Mouse (Mus musculus): ENCODE results near the gene Shank2.

Gene Shank2

DNA sequence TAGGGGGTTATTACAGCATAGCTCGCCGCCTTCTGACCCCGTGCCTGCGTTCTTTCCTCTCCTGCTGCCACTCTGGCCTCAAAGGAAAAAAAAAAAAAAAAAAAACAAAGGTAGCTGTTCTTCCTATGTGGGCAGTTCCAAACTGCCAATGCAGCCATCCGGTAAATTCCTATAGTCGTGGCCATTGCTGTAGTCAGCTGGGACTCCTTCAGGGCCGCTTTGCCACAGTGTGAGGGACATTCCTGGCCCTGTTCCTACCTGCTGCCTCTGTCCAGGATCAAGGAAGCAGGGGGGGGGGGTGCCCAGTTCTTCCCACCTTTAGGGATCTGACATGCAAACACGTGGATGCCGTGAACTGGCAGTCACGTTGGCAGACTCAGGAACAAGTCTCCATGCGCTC is 29.1 kb downstream of the Shank2 start:
- DNase-seq (ENCODE audit: low spot score in 2 of 2) = no peak

DNA sequence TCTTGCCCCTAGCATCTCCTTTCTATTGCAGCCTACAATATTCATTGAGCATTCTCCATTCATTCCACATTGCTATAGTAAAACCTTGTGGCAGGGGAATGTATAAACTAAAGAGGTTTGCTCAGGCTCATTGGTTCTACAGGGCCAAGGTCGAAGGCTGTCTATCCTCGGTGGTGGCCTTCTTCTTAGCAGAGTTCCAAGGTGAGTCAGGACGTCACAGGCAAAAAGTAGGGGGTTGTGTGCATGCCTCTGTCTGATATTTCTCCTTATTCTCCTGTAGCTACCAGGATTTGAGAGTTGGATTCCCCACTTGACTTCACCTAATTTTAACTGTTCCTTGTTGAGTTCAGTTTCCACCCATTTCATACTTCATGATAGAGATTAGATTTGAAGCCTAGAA is 29.9 kb downstream of the Shank2 start:
- DNase-seq (ENCODE audit: low spot score in 2 of 2) = no peak

DNA sequence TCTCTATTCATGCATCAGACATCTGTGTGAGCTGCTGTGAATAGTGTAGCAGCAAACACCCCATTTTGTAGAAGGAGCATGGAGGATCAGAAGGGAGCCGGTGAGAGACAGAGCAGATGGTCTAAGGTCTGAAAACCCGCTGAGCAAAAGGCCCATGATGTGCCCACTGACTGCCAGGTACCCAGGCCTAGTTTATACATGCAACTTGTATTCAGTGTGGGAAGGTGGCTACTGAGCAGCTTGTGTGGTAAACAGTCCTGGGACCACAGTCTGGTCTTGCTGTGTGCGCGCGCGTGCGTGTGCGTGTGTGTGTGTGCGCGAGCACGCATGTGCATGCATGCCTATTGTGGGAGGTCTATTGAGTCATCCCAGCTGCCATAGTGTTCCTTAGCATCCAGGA is 35.8 kb downstream of the Shank2 start:
- DNase-seq (ENCODE audit: low spot score in 2 of 2) = no peak

GRCm38 (mm10) chr7:144037966-144038669 is 36.4 kb downstream of the Shank2 start:
- DNase-seq (ENCODE audit: low spot score in 2 of 2) = no peak

DNA sequence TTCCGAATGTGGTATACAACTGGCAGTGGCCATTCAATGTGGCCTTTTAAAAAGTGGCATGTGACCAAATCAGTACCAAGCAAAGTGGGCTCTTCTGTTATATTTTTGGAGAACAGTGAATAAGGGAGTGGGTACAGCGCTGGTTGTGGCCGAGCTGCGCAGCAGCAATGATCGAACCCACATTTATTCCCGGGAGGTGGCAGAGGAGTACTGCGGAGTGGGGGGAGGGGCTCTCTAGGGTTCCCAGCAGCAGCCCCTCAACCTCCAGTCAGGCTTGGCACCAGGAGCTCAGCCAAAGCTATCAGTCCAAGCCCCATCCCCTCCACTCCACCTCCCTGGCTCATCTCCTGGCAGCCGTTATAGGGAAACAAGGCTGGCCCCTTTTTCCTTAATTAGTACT is 37.0 kb downstream of the Shank2 start:
- no peak for DNase-seq (ENCODE audit: low spot score in 2 of 2)

DNA sequence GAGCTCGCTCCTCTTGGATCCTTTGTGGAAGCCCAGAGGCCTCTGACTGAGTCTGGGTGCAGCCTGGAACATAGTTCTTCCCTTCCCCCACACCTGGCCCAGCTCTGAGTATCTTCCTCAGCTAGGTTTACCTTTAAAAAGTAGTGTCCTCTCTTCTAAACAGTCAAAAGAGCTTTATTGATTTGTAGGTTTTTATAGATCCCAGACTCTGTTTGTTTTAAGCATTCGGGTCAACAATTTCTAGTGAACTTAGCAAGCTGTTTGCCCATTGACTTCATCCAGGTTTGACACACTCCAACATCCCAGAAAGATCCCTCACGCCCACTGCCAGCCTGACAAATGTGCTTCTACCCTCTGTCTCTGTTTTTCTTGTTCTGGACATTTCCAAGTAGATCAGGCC is 38.6 kb downstream of the Shank2 start:
- no peak for DNase-seq (ENCODE audit: low spot score in 2 of 2)

GRCm38 (mm10) chr7:144052076-144052475 is 50.3 kb downstream of the Shank2 start:
- no peak for DNase-seq (ENCODE audit: low spot score in 2 of 2)

- DNase-seq (ENCODE audit: low spot score in 2 of 2) = no peak
Observed at GRCm38 (mm10) chr7:144055188-144055587, 53.5 kb downstream of the Shank2 start.

GRCm38 (mm10) chr7:144055702-144056531 is 54.2 kb downstream of the Shank2 start:
- no peak for DNase-seq (ENCODE audit: low spot score in 2 of 2)

DNA sequence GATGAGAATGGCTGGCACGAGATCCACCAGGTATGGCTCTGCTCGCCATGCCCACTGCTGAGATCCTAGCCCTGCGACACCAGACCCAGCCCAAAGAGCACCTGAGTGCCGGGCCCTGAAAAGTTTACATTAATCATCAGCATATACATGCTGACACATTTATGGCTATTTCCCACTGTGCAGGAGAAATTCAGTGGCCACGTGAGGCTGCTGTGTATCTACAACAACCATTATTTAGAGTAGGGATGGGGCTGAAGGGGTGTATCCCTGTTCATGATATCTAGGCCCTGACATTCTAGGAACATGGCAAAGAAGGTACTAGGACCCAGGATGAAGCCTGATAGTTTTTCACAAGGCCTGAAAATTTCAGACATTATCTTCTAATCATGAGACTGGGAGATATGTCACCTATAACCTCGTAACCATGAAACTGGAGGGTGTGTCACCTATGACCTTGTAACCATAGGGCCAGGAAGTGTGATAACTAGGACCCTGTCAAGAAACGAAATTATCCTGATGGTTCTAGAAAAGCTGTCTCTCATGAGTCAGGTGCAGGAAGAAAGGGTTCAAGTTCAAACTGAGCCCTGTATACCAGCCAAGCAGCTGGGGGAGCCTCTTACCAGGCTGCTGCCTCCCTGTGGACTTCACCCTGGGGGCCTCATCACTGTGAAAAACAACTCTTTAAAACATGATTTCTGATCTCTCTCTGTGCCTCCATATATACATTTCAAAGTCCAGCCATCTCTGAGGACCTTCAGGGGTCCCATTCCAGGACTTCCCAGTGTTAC is 68.6 kb downstream of the Shank2 start:
- DNase-seq (ENCODE audit: low spot score in 2 of 2) = no peak

DNA sequence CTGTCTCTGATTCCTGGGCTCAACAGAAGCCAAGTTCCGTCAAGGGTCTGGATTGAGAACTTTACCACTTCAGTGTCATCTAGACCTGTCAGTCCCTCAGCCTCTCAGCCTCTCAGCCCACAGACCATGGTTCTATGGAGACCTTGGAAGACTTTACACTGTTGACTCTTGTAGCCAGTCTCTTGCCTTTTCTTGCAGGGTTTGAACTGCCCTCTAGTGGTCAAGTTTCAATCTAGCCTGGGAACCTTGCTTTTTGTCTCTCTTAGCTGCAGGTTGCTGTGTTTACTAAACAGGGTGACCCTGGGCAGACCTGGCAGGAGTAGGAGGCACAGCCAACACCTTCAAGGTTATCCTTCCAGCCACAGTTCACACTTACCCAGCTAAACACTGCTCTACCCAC is 70.5 kb downstream of the Shank2 start:
- DNase-seq (ENCODE audit: low spot score in 2 of 2) = no peak

DNA sequence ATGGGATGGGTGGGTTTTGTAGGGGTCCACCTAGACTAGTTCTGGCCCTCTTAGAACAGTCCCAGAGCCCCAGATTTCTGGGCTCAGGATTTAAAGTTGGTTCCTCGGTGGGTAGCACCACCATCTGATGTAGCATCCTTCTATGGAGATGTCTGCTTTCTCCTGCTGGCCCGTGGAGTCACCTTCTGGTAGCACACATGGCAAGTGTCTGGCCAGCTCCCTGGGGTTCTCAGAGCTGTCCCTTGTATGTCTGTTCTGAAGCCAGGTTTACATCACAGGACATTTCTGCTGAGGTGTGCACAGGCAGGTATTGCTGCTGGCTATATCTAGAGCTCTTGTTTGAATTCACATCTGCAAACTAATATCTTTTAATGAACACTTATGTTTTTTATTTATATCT is 71.1 kb downstream of the Shank2 start:
- no peak for DNase-seq (ENCODE audit: low spot score in 2 of 2)

DNA sequence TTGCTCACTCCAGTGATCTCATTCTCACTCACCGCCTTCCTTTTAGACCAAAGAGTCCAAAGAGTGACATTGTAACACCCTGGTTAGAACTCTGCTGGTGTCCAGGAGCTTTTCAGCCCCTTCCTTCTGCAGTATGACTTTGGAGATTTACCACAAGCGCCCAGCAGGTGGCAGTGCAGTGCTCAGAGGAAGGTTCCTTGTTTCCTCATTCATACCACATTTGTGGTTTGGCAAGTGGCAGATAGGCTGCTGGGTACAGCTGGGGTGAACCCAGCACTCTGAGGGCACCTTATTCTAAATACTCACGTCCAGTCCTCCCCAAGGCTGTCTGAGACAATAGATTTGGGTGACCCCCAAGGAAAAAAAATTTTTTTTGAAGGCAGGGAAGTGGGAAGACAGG is 73.0 kb downstream of the Shank2 start:
- peak in 1 of 2 experiments; percentile 13 for DNase-seq (ENCODE audit: low spot score in 2 of 2)

- DNase-seq (ENCODE audit: low spot score in 2 of 2) = no peak
Observed at GRCm38 (mm10) chr7:144078661-144079060, 76.9 kb downstream of the Shank2 start.

- no peak for DNase-seq (ENCODE audit: low spot score in 2 of 2)
Observed at GRCm38 (mm10) chr7:144079861-144080260, 78.1 kb downstream of the Shank2 start.

- DNase-seq (ENCODE audit: low spot score in 2 of 2) = no peak
Observed at GRCm38 (mm10) chr7:144081448-144081847, 79.7 kb downstream of the Shank2 start.

GRCm38 (mm10) chr7:144081963-144082362 is 80.2 kb downstream of the Shank2 start:
- no peak for DNase-seq (ENCODE audit: low spot score in 2 of 2)

DNA sequence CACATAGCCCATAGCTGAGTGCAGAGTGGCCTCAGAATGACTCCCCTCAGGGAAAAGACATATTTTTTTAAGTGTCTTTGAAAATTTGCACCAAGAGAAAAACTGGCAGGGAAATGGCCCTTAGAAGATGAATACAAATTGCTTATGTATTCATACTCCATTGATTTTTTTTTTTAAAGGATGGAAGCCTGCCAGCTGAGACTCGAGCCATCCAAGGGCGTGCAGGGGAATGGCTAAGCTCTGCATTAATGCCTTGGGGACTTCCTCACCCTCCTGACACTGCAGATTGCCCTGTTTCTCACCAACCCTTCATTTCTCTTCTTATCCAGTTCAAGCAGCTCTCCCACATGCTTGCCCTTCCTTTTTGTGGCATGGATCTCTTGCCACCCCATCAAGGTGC is 85.5 kb downstream of the Shank2 start:
- no peak for DNase-seq (ENCODE audit: low spot score in 2 of 2)

- no peak for DNase-seq (ENCODE audit: low spot score in 2 of 2)
Observed at GRCm38 (mm10) chr7:144094132-144094531, 92.4 kb downstream of the Shank2 start.

DNA sequence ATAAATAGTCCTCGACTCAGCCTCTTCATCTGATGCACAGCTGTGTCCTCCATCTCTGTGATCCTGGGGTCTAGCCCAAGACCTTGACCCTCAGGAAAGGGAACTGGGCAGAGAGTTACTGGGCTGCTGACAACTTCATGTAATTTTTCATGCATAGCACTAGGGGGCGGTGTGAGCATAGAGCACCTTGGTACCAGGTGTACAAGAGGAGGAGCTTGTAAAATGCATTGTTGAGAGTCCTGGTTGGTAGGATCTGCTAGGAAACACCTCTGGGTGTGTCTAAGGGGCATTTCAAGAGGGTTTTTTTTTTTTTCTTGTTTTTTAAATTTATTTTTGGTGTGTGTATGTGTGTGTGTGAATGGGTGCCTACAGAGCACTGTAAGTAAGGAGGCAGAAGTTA is 95.6 kb downstream of the Shank2 start:
- DNase-seq (ENCODE audit: low spot score in 2 of 2) = no peak

DNA sequence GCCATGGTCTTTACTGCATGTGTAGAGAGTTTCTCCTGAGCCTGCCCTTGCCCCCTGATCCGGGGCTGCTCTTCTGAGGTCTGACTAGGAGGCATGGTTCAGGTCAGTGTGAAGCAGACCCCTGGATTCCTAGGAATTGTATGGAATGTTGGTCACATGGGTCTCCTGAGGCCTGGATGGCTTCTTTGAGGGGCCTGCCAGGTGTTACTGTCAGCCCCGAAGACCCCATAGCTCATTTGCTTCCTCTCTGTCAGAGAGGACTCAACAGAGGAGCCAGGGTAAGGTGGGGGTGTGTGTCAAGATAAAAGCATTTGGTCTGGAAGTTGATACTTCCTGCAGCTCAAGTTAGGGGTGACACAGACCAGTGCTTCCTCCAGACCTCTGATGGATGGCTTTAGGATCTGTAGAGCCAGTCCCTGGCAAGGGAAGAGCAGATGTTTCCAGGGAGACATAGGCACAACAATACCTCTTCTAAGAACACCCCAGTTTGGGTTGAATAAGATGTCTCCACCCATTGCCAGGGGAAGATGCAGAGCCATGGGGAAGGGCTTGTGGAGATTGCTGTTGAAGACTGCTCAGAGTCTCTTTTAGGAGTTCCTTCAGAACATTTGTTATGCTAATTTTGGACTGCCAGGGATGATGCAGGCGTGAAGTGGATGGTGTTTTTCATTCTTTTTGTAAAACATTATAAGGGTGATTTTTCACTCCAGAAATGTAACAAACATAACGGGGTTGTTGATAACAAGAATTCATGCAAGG is 100.7 kb downstream of the Shank2 start:
- no peak for DNase-seq (ENCODE audit: low spot score in 2 of 2)

DNA sequence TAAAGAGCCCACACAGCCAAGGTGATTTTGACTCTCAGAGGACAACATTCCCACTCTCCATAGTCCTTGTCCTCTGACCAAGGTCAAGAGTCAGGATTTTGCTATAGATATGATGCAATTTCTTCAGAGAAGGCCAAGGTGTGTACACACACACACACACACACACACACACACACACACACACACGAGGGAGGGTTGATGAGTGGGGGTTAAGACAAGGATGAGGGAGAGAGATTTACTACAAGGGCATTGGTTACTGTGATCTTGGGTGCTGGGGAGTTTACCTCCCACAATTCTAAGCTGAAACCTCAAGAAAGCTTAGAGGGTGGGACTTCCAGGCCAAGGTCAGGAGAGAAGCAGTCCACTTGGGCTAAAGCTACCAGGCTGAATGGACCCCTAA is 104.2 kb downstream of the Shank2 start:
- DNase-seq (ENCODE audit: low spot score in 2 of 2) = no peak

Measured in spleen, postnatal 36 days (tissue).